Mouse (Mus musculus): ENCODE results near the gene Mtx1. TPM values are rescaled to one million over a fixed set of nuclear protein-coding genes. Genes with fewer than 3 reads are reported as not detected.
A peak's percentile ranks its signal among the peaks of the same experiment; 100 is the strongest.

Mtx1 gene
- total RNA-seq, 2 experiments from 2014 or later, result 62.9 to 67.2 TPM

- DNase-seq, result peak; percentile 65
Measured at GRCm38 (mm10) chr3:89214681-89215411, 12.0 kb downstream of the Mtx1 start, which contains the start of gene Thbs3. TSS of gene Thbs3 (plus strand) at chr3:89215180.

GRCm38 (mm10) chr3:89213803-89214530 lies 12.9 kb downstream of the Mtx1 start:
- DNase-seq, result peak; percentile 96

- peak; percentile 40 for DNase-seq
Measured at GRCm38 (mm10) chr3:89210731-89211130, 16.2 kb downstream of the Mtx1 start.

- DNase-seq, result no peak
Measured at GRCm38 (mm10) chr3:89210162-89210561, 16.7 kb downstream of the Mtx1 start.

GRCm38 (mm10) chr3:89209731-89210130 lies 17.2 kb downstream of the Mtx1 start:
- no peak for DNase-seq

GRCm38 (mm10) chr3:89208736-89209135 lies 18.2 kb downstream of the Mtx1 start:
- DNase-seq, result no peak

- DNase-seq, result no peak
Measured at GRCm38 (mm10) chr3:89208075-89208657, 18.7 kb downstream of the Mtx1 start.

GRCm38 (mm10) chr3:89206695-89207094 lies 20.2 kb downstream of the Mtx1 start:
- no peak for DNase-seq

- DNase-seq, result no peak
Measured at GRCm38 (mm10) chr3:89206079-89206478, 20.8 kb downstream of the Mtx1 start.

- no peak for DNase-seq
Measured at GRCm38 (mm10) chr3:89203142-89203514, 23.8 kb downstream of the Mtx1 start.

GRCm38 (mm10) chr3:89202253-89203141 lies 24.4 kb downstream of the Mtx1 start, which contains the start of gene Gba:
TSS of gene Gba (plus strand) at chr3:89202928.
- DNase-seq, result peak; percentile 90

GRCm38 (mm10) chr3:89199839-89200238 lies 27.0 kb downstream of the Mtx1 start:
- no peak for DNase-seq

GRCm38 (mm10) chr3:89195979-89196877 lies 30.7 kb downstream of the Mtx1 start:
- DNase-seq, result peak; percentile 93

GRCm38 (mm10) chr3:89193853-89194252 lies 33.0 kb downstream of the Mtx1 start:
- no peak for DNase-seq

GRCm38 (mm10) chr3:89193351-89193750 lies 33.5 kb downstream of the Mtx1 start:
- DNase-seq, result no peak

GRCm38 (mm10) chr3:89190436-89190835 lies 36.5 kb downstream of the Mtx1 start:
- DNase-seq, result no peak

- DNase-seq, result no peak
Measured at GRCm38 (mm10) chr3:89188478-89188875, 38.4 kb downstream of the Mtx1 start.

- DNase-seq, result no peak
Measured at GRCm38 (mm10) chr3:89187690-89188477, 39.0 kb downstream of the Mtx1 start.

GRCm38 (mm10) chr3:89187197-89187596 lies 39.7 kb downstream of the Mtx1 start:
- DNase-seq, result no peak

GRCm38 (mm10) chr3:89183959-89184315 lies 43.0 kb downstream of the Mtx1 start:
- no peak for DNase-seq

Data from heart, postnatal 4 days (tissue).